Mouse (Mus musculus) liver, adult 2 months (tissue): ENCODE measurements around the gene 4930415O20Rik.

Experiments used
- CTCF ChIP-seq: fragments of 200-500 bp; IDR thresholded peaks from 2 replicates; pipeline ENCODE4 v1.5.1; 2011; ENCODE audit warnings: low read depth, low read length, control low read depth
- POLR2A ChIP-seq: fragments of 200-500 bp; IDR thresholded peaks from 2 replicates; pipeline ENCODE4 v1.6.1; 2011; ENCODE audit warnings: low read length, control low read depth; ENCODE audit not compliant: insufficient read depth; ENCODE audit errors: extremely low read depth

GRCm38 (mm10) chr15:98535921-98536320 is 34.9 kb upstream of the 4930415O20Rik start:
- TF ChIP-seq POLR2A (no peak), CTCF (no peak)
